Mouse (Mus musculus) forebrain, embryonic 15.5 days (tissue): ENCODE results near the gene Med10. TPM values are rescaled to one million over a fixed set of nuclear protein-coding genes. Genes with fewer than 3 reads are reported as not detected.

Experiments used
- ATAC-seq: fragments of 200-750 bp; cut with Nextera tagmentation; replicated peaks from 2 replicates; pipeline ENCODE4 v1.8.0; 2017; ENCODE audit warnings: mild to moderate bottlenecking, moderate TSS enrichment, moderate library complexity
- H3K27ac ChIP-seq: fragments of 300-500 bp; sonication (generic); replicated peaks from 2 replicates; pipeline ENCODE4 v1.5.1; 2015; ENCODE audit warnings: mild to moderate bottlenecking, inconsistent platforms
- H3K27me3 ChIP-seq: fragments of 300-500 bp; sonication (generic); 2 replicates; pipeline ENCODE4 v1.6.1; 2015; ENCODE audit warnings: inconsistent platforms
- H3K36me3 ChIP-seq: fragments of 300-500 bp; sonication (generic); 2 replicates; pipeline ENCODE4 v1.6.1; 2015; ENCODE audit warnings: mild to moderate bottlenecking, inconsistent platforms
- H3K4me1 ChIP-seq: fragments of 300-500 bp; sonication (generic); 2 replicates; pipeline ENCODE4 v1.6.1; 2015; ENCODE audit warnings: inconsistent platforms
- H3K4me2 ChIP-seq: fragments of 300-500 bp; sonication (generic); replicated peaks from 2 replicates; pipeline ENCODE4 v1.6.1; 2015; ENCODE audit warnings: mild to moderate bottlenecking, inconsistent platforms
- H3K4me3 ChIP-seq: fragments of 300-500 bp; sonication (generic); 2 replicates; pipeline ENCODE4 v1.5.1; 2015; ENCODE audit warnings: mild to moderate bottlenecking, inconsistent platforms
- H3K9ac ChIP-seq: fragments of 300-500 bp; sonication (generic); replicated peaks from 2 replicates; pipeline ENCODE4 v1.6.1; 2015; ENCODE audit warnings: mild to moderate bottlenecking, inconsistent platforms
- H3K9me3 ChIP-seq: fragments of 300-500 bp; sonication (generic); 2 replicates; pipeline ENCODE4 v1.6.1; 2016; ENCODE audit warnings: inconsistent platforms
- WGBS: fragments of 180-500 bp; shearing (Covaris S2); methylation state at CpG from one replicate; pipeline ENCODE4 v1.1.7; 2015; ENCODE audit warnings: mixed read lengths; 5-methylcytosine and 5-hydroxymethylcytosine counted together
- polyA plus RNA-seq: library from polyadenylated mRNA; unstranded; fragments of >200 nt; fragmentation: Nextera tagmentation; extraction: Ambion mirVana; gene quantifications from 2 replicates; pipeline ENCODE4 v1.2.1, GENCODE M21; 2015

The Med10 gene
- polyA plus RNA-seq, 1 experiment from 2014 or later: 177 TPM

GRCm38 (mm10) chr13:69794808-69795207 lies 7.4 kb upstream of the Med10 start:
- Histone ChIP-seq H3K27ac (no peak overlapping the region), H3K4me1 (peaks cover 8% of the 10 kb centered on the region), H3K9ac (no peak overlapping the region), H3K9me3 (no peaks in the 10 kb centered on the region), H3K27me3 (no peaks in the 10 kb centered on the region), H3K4me3 (no peak overlapping the region), H3K36me3 (no peaks in the 10 kb centered on the region), H3K4me2 (no peak overlapping the region)
- no peak for ATAC-seq
- 66% methylated on average over 7 of the region's 7 CpGs for WGBS

DNA sequence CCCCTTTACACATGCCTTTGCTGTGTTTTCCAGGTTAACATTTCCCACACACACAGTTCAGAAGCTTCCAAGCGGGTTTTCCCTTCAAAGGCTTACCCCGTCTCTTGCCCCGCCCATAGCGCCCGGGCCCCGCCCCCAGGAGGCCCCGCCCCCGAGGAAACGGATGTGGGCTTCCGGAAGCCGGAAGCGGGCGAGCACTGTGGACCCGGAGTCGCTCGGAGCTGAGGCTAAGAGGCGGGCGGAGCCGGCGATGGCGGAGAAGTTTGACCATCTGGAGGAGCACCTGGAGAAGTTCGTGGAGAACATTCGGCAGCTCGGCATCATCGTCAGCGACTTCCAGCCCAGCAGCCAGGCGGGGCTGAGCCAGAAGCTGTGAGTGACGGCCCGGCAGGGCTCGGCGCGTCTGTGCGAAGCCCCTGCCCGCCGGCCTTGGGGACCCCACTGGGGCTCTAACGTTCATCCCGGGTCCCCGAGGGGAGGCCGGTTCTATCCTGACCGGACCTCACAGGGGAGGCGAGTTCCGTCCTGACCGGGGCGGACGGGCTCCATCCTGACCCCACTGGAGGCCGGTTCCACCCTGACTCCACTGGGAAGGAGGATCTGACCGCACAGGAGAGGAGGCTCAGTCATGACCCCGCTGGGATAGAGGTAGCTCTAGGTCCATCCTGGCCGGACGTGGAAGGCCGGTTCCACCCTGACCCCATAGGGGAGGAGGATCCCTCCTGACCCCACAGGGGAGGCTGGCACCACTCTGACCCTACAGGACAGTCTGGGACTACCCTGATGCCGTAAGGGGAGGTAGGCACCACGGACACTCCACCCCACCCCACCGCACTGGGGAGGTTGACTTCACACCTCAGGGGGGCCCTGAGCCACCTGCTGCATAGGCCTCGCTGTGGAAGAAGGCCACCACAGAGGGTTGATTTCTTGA lies 7.8 kb downstream of the Med10 start:
- peak overlapping the region; percentile 95 for H3K4me3 ChIP-seq
- peaks cover 21% of the 10 kb centered on the region for H3K36me3 ChIP-seq
- peak overlapping the region; percentile 61 for H3K27ac ChIP-seq
- peak overlapping the region; percentile 90 for H3K4me2 ChIP-seq
- peak overlapping the region; percentile 82 for H3K9ac ChIP-seq
- H3K4me1 ChIP-seq: peaks cover 22% of the 10 kb centered on the region
- no peaks in the 10 kb centered on the region for H3K27me3 ChIP-seq
- no peaks in the 10 kb centered on the region for H3K9me3 ChIP-seq
- ATAC-seq: peak; percentile 98
- WGBS: under 1% methylated on average over 55 of the region's 55 CpGs

DNA sequence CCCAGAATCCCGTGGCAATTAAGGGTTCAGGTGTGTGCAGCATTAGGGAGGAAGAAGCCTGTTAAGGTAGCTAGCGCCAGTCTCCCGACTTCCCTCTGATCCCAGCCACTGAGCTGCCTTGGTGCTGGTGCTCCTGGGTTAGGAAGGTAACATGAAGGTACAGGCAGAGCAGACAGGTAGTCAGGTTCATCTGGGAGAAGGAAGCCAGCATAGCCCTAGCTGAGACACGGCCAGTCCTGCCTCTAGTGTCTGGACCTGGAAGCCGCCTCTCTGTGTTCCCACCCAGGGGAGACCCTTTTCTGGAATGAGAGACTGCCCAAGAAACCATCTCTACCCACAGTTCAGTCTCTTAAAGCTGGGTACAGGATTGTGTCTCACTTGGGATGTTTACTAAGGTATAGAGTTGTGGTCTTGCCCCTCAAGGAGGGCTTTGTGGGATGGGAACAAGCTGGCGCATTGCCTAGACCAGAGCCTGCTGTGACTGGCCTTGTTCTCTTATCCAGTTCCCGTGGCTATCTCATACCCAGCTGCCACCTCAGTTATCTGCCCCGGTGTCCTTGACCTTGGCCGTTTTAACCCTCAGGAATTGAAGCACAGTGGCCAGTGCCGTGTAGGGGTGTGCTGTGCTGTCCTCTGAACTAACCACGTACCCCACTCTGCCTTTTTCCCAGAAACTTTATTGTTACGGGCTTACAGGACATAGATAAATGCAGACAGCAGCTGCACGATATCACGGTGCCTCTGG lies 8.9 kb downstream of the Med10 start:
- WGBS: 86% methylated on average over 14 of the region's 14 CpGs
- ATAC-seq: no peak
- H3K9ac ChIP-seq: peak overlapping the region; percentile 82; the same call in 1 of the 2 replicates
- no peaks in the 10 kb centered on the region for H3K9me3 ChIP-seq
- H3K4me1 ChIP-seq: peaks cover 22% of the 10 kb centered on the region
- peak overlapping the region; percentile 95 for H3K4me3 ChIP-seq
- H3K27ac ChIP-seq: no peak overlapping the region
- H3K27me3 ChIP-seq: no peaks in the 10 kb centered on the region
- H3K36me3 ChIP-seq: peaks cover 31% of the 10 kb centered on the region
- peak overlapping the region; percentile 90 for H3K4me2 ChIP-seq

DNA sequence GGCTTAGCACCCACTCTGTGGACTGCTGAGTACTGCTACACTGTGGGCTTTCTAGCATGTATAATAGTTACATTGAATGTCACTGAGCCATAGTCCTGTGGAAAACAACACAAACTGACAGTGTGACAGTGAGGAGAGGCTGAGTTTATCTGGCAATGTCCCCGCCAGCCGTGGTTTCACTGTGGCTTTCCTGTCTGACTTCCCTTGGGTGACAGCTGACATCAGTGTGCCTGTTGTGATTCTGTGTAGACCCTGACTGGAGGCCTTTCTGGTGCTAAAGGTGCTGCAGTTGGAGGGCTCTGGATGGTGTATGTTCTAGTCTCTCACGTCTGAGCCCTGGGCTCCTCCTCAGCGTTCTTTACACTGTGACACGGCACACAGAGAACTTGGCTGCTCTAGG lies 11.7 kb downstream of the Med10 start:
- WGBS: 95% methylated on average over 5 of the region's 5 CpGs
- H3K27ac ChIP-seq: no peak overlapping the region
- H3K4me3 ChIP-seq: no peak overlapping the region
- no peaks in the 10 kb centered on the region for H3K9me3 ChIP-seq
- H3K27me3 ChIP-seq: no peaks in the 10 kb centered on the region
- ATAC-seq: no peak
- H3K4me2 ChIP-seq: no peak overlapping the region
- H3K4me1 ChIP-seq: peaks cover 22% of the 10 kb centered on the region
- H3K9ac ChIP-seq: no peak overlapping the region
- H3K36me3 ChIP-seq: peaks cover 40% of the 10 kb centered on the region

- WGBS: 89% methylated on average over 4 of the region's 4 CpGs
- no peak for ATAC-seq
These were observed 16.1 kb downstream of the Med10 start for GRCm38 (mm10) chr13:69818306-69818705.

GRCm38 (mm10) chr13:69821169-69821822 lies 19.1 kb downstream of the Med10 start:
- H3K27ac ChIP-seq: no peak overlapping the region
- ATAC-seq: no peak
- WGBS: 56% methylated on average over 3 of the region's 3 CpGs
- H3K4me3 ChIP-seq: no peak overlapping the region
- H3K36me3 ChIP-seq: peaks cover 7% of the 10 kb centered on the region; the same call in 1 of the 2 replicates
- H3K9ac ChIP-seq: no peak overlapping the region
- no peaks in the 10 kb centered on the region for H3K9me3 ChIP-seq
- H3K27me3 ChIP-seq: no peaks in the 10 kb centered on the region
- no peak overlapping the region for H3K4me2 ChIP-seq
- H3K4me1 ChIP-seq: peaks cover 3% of the 10 kb centered on the region; the same call in 1 of the 2 replicates

More at GRCm38 (mm10) chr13:69818306-69818705, 16.1 kb downstream of the Med10 start:
- no peak overlapping the region for H3K4me3 ChIP-seq
- H3K36me3 ChIP-seq: peaks cover 35% of the 10 kb centered on the region
- no peak overlapping the region for H3K4me2 ChIP-seq
- no peaks in the 10 kb centered on the region for H3K9me3 ChIP-seq
- H3K4me1 ChIP-seq: no peaks in the 10 kb centered on the region
- H3K27ac ChIP-seq: no peak overlapping the region
- no peak overlapping the region for H3K9ac ChIP-seq
- H3K27me3 ChIP-seq: no peaks in the 10 kb centered on the region

- no peak overlapping the region for H3K4me2 ChIP-seq
- no peak overlapping the region for H3K27ac ChIP-seq
- no peaks in the 10 kb centered on the region for H3K36me3 ChIP-seq
- H3K4me3 ChIP-seq: no peak overlapping the region
- no peaks in the 10 kb centered on the region for H3K9me3 ChIP-seq
- no peak for ATAC-seq
- peaks cover 3% of the 10 kb centered on the region; the same call in 1 of the 2 replicates for H3K4me1 ChIP-seq
- H3K27me3 ChIP-seq: no peaks in the 10 kb centered on the region
- no peak overlapping the region for H3K9ac ChIP-seq
- 42% methylated on average over 19 of the region's 19 CpGs for WGBS
These were observed 21.9 kb downstream of the Med10 start for GRCm38 (mm10) chr13:69823920-69824637.

DNA sequence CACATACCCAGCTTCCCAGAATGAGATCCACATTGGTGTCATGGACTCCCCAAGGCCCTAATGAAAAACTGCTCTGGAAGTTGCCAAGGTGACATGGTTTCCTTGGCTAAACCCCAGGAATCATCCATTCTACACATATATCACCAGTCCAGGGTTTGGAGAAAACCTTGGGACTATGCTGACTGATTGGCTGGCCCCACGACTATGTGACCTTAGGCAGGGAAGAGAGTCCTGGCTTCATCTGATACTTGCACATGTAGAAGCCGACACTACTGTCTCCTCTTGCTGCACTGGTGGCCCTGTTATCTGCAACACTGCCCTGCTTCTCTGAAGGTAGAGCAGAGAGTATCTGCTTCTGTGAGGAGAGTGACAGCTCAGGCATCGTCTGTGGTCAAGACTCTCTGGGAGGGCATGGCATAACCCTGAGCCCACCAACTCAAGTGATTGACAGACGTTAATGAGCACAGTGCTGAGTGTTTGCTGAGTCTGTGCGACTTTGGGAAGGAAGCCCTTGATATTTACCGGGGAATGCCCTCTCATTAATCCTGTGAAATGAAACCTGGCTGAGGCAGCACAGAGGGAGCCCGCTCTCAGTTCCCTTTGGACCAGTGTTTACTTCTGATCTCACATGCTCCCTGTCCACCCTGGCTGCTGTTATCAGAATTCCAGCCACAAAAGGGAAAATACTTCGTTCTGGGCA lies 23.4 kb downstream of the Med10 start:
- Histone ChIP-seq H3K4me1 (peaks cover 3% of the 10 kb centered on the region; the same call in 1 of the 2 replicates), H3K27ac (no peak overlapping the region), H3K27me3 (no peaks in the 10 kb centered on the region), H3K9me3 (no peaks in the 10 kb centered on the region), H3K4me3 (no peak overlapping the region), H3K4me2 (no peak overlapping the region), H3K9ac (no peak overlapping the region), H3K36me3 (no peaks in the 10 kb centered on the region)
- ATAC-seq: no peak
- WGBS: 31% methylated on average over 8 of the region's 8 CpGs

GRCm38 (mm10) chr13:69830606-69831005 lies 28.4 kb downstream of the Med10 start:
- H3K36me3 ChIP-seq: no peaks in the 10 kb centered on the region
- no peak overlapping the region for H3K4me2 ChIP-seq
- WGBS: 91% methylated on average over 8 of the region's 8 CpGs
- H3K9ac ChIP-seq: no peak overlapping the region
- no peak overlapping the region for H3K27ac ChIP-seq
- H3K4me3 ChIP-seq: no peak overlapping the region
- no peak for ATAC-seq
- H3K27me3 ChIP-seq: no peaks in the 10 kb centered on the region
- H3K4me1 ChIP-seq: no peaks in the 10 kb centered on the region
- H3K9me3 ChIP-seq: no peaks in the 10 kb centered on the region

DNA sequence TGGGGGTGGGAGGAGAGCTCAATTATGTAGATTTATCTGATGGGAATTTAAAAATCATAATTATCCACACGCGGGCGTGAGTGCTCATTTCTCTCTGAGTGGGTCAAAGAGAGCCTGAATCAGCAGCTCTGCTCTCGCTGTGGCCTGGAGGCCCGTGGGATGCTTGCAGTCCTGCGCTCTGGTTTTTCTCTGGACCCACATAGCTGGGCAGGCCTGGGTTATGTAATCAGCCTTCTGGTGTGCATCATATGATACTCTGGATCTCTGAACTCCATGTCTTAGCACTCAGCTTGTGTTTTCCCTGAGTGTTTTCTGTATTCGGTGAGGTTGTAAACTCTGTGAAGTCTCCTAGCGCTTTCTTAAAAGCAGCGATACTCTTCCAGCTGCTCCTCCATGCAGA lies 30.4 kb downstream of the Med10 start:
- no peak overlapping the region for H3K4me2 ChIP-seq
- no peak overlapping the region for H3K4me3 ChIP-seq
- no peaks in the 10 kb centered on the region for H3K4me1 ChIP-seq
- H3K9ac ChIP-seq: no peak overlapping the region
- no peak overlapping the region for H3K27ac ChIP-seq
- H3K36me3 ChIP-seq: no peaks in the 10 kb centered on the region
- no peaks in the 10 kb centered on the region for H3K27me3 ChIP-seq
- no peaks in the 10 kb centered on the region for H3K9me3 ChIP-seq
- WGBS: 85% methylated on average over 9 of the region's 9 CpGs
- no peak for ATAC-seq

GRCm38 (mm10) chr13:69833416-69833815 lies 31.2 kb downstream of the Med10 start:
- ATAC-seq: no peak
- H3K36me3 ChIP-seq: no peaks in the 10 kb centered on the region
- no peaks in the 10 kb centered on the region for H3K4me1 ChIP-seq
- 92% methylated on average over 11 of the region's 11 CpGs for WGBS
- no peaks in the 10 kb centered on the region for H3K9me3 ChIP-seq
- H3K4me3 ChIP-seq: no peak overlapping the region
- H3K9ac ChIP-seq: no peak overlapping the region
- no peak overlapping the region for H3K4me2 ChIP-seq
- H3K27ac ChIP-seq: no peak overlapping the region
- H3K27me3 ChIP-seq: no peaks in the 10 kb centered on the region
